Mouse (Mus musculus) ovary, adult 2 months (tissue): Measurements from ENCODE around the gene Gpc2. TPM values are rescaled to one million over a fixed set of nuclear protein-coding genes. Genes with fewer than 3 reads are reported as not detected.

Experiments used
- polyA plus RNA-seq: library from polyadenylated mRNA; depleted of rRNA; stranded (reverse); fragments of >200 nt; gene quantifications from 2 replicates; pipeline ENCODE4 v1.2.3, GENCODE M21; 2012; rRNA removed

The Gpc2 gene
- 14.6 and 20.1 TPM in 2 replicates for polyA plus RNA-seq

DNA sequence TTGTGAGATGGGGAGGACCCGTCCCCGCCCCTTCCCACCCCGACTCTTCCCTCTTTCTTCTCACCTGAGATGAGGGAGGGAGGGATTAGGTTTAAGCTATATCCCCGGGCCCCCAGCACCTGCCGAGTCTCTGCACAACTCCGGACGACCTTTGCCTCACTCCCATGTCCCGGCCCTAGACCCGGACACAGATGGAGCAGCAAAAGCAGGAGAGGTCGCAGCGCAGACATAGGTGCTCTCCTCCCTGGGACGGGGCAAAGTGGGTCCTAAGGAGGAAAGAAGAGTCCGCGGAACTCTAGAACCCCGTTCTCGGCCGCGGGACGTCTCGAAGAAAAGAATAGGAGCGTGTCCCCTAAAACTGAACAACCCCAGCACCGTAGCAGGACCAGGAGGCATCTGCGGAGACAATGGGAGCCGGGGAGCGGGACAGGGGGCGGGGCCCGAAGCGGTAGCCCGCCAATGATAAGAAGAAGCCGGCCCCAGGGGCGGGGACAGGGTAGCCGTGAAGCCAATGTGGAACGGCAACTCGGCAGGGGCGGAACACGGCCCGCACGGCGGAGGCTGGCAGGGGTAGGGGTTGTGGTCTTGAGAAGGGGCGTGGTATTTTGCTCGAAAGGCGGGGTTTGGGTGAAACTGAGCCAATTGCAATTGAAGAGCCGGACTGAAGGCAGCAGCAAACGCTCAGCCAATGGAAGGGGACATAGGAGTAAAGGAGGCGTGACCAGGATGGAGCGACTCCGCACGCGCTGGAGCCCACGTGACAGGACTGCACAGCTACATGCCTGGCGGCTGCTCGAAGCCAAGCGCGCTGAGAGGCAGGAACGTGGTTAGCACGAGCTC lies at the start of gene Gpc2, which contains the start of the genes Gm43720 and Stag3:
TSS of gene Gpc2 (minus strand) at position 421 of the 840 bp plus-strand sequence.
TSS of gene Gm43720 (minus strand) at position 374 of the 840 bp plus-strand sequence.
TSS of gene Stag3 (plus strand) at position 656 of the 840 bp plus-strand sequence.

DNA sequence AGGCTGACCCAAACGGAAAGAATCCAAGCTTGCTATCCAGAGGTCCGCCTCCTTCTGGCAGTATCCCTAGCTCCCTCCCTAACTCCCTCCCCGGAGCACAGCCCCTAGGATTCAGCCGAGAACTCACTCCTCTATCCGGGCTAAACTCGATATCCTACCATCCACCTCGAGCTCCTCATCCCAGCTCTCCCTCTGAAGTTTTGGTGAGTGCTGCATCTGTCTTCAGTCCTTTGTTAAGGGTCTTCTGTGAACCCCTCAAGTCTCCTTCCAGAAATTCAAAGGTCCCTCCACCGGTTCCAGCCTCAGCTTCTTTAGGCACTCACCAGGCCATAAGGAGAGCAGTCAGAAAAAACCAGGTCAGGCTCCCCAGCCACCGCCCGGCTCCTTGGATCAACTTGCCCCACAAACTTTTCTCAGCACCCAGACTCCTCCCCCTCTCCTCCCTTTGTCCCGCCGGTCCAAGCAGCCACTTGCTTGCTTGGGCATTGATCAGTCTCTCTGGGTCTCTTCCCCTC lies 7.3 kb downstream of the Gpc2 start, which contains the start of gene Gal3st4:
TSS of gene Gal3st4 (minus strand) at position 432 of the 515 bp plus-strand sequence.

DNA sequence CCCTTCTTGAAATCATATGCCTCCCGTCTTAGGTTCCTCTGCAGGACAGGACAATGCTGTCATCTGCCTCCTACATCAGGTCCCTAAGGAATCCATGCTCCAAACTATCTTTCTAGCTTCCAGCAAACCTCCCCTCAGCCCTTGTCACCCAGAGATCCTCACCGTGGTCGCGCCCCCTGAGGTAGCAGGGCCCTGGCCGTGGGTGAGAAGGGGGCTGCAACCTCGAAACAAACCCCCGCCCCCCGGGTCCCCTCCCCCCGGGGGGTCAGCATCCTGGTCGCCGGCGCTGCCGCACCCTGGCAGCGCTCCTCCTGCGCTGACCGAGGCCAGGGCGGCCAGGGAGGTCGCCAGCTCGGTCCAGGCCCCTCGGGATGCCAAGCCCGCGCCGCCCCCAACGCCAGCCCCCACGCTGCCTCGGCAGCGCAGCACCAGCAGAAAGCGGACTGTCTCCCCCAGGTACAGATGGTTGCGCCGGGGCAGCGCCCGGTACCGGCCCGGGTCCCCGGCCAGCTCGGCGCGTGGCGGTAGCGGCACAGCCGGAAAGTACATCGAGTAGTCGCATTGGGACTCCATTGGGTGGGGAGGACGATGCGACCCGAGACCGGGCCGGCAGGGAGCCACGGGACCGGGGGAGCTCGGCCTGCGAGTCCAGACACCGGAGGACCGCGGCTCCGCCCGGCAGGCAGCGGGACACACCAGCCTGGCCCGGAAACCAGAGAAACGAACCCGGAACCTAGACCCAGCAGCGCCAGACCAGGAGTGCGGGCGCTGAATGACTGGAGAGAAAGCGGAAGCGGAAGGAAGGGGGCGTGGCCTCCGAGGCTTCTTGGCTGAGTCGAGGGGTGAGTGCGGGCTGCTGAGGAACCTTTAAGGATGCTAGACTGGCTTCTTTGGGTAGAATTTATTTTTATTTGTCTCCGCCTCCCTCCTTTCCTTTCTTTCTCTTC lies 16.3 kb downstream of the Gpc2 start, which contains the start of gene BC037034:
TSS of gene BC037034 (minus strand) at position 774 of the 947 bp plus-strand sequence.

DNA sequence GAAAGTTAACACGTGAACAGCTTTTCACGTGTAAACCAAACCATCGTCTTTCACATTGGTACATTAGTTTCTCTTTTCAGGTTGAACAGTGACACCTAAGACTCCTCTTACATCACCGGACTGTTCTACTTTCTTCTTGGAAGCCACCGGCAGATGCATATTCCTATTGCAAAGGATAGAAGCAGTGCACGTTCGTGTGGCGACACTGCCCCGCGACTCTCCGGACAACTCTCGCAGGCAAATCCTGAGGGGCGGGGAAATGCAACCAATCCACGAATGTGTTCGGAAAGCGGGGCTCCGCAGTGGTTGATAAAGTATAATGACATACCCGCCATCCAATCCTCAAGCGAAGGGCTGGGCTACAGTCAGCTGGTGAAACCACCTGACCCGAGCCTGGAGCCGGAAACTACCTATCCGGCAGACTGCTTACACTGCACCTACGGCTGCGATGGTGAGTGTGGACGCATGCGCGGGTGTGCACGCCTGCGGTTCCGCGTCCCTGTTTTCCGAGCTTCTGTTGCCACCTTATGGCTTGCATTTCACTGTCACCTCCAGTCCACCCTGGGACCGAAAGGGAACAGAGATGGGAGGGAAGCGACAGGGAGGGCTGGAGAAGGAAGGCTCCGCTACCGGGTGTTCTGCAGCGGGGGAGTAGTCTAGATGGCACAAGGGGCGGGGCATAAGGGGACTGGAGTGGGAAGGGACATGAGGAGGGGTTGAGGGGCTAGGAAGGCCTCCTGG lies 24.3 kb downstream of the Gpc2 start, which contains the start of gene Lamtor4:
TSS of gene Lamtor4 (plus strand) at position 130 of the 741 bp plus-strand sequence.

DNA sequence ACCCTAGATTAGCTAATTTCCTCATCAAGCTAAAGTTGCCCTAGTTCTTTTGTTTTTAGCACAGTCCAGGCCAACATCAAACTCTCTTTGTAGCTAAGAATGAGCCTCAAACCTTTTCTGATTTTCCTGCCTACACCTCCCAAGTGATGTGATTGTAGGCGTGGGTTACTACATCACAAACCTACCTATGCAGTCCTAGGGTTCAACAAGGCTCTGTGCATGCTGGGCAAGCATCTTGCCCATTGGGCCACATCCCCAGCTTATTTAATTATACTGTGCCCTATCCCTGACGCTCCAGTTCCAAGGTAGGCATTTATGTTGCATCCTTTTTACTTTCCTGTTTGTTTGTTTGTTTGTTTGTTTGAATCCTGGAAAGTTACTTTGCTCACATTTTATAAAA lies 54.1 kb downstream of the Gpc2 start, which contains the start of gene Nxpe5:
TSS of gene Nxpe5 (plus strand) at position 199 of the 400 bp plus-strand sequence.

Other genes starting within 250 kb of the Gpc2 start
- not detected in 2 replicates for gene Smok3c, start 226.8 kb downstream of the Gpc2 start, polyA plus RNA-seq
- 3.8 and 6.3 TPM in 2 replicates for gene Zkscan1, start 194.9 kb downstream of the Gpc2 start, polyA plus RNA-seq
- gene Zscan21, start 163.1 kb downstream of the Gpc2 start, polyA plus RNA-seq = 11.9 and 13.3 TPM in 2 replicates
- 2.9 and 3.4 TPM in 2 replicates for gene Zfp113, start 124.3 kb downstream of the Gpc2 start, polyA plus RNA-seq
- 71.0 and 103 TPM in 2 replicates for gene Cops6, start 118.9 kb downstream of the Gpc2 start, polyA plus RNA-seq
- gene Ap4m1, start 108.0 kb downstream of the Gpc2 start, polyA plus RNA-seq = 43.5 and 46.7 TPM in 2 replicates
- 47.9 and 68.6 TPM in 2 replicates for gene Mcm7, start 107.6 kb downstream of the Gpc2 start, polyA plus RNA-seq
- gene Taf6, start 92.6 kb downstream of the Gpc2 start, polyA plus RNA-seq = 74.1 and 120 TPM in 2 replicates
- 3.6 and 5.5 TPM in 2 replicates for gene Cnpy4, start 92.5 kb downstream of the Gpc2 start, polyA plus RNA-seq
- 13.3 and 13.7 TPM in 2 replicates for gene Mblac1, start 85.7 kb downstream of the Gpc2 start, polyA plus RNA-seq
- gene Nxpe5, start 54.1 kb downstream of the Gpc2 start, polyA plus RNA-seq = 1.2 and 1.5 TPM in 2 replicates
- 194 and 210 TPM in 2 replicates for gene Lamtor4, start 24.5 kb downstream of the Gpc2 start, polyA plus RNA-seq
- 74.3 and 81.7 TPM in 2 replicates for gene BC037034, start 16.0 kb downstream of the Gpc2 start, polyA plus RNA-seq
- 1.1 and 1.8 TPM in 2 replicates for gene Gal3st4, start 7.2 kb downstream of the Gpc2 start, polyA plus RNA-seq
- gene Gm43720, start within 50 bp of the Gpc2 start, polyA plus RNA-seq = not detected in 2 replicates
- gene Stag3, start 235 bp upstream of the Gpc2 start, polyA plus RNA-seq = 1.4 and 2.9 TPM in 2 replicates
- 0.19 and 0.22 TPM in 2 replicates for gene Pvrig, start 62.0 kb upstream of the Gpc2 start, polyA plus RNA-seq
- gene Zfp157, start 161.5 kb upstream of the Gpc2 start, polyA plus RNA-seq = 5.4 and 7.7 TPM in 2 replicates